Mouse (Mus musculus) skeletal muscle tissue, adult 2 months (tissue): Measurements from ENCODE around the gene Col9a1.

Experiments
- DNase-seq: peaks from one replicate; pipeline ENCODE4 v3.0.0-alpha.2; 2012; ENCODE audit warnings: low read depth, low spot score

Col9a1 gene

GRCm38 (mm10) chr1:24294979-24295942, 117.9 kb downstream of the Col9a1 start:
- no peak for DNase-seq

GRCm38 (mm10) chr1:24300700-24301099, 123.3 kb downstream of the Col9a1 start:
- no peak for DNase-seq
